ENCODE assay signal across 9 mouse cellular contexts in genomic region chr3:157358905-157359304, GRCm38 (mm10).
A peak's percentile ranks its signal among the peaks of the same experiment; 100 is the strongest.
DNase-seq lines count a peak whose midpoint lies in the region; ATAC-seq lines count a peak whose summit lies in the region.
"Had no signal": no experiment of that assay in that cellular context is flagged by ENCODE, and none has a peak within 500 bp of the region (broad histone marks: within the 10 kb centered on the region; RNA-seq: fewer than 3 reads in every experiment).

No protein-coding gene starts in this region.

- no peaks in the 10 kb centered on the region for H3K36me3 ChIP-seq in hindbrain, embryonic 11.5 days (ENCODE audit: control insufficient read depth, insufficient read depth, low read length)
- H3K36me3 ChIP-seq in hindbrain, embryonic 12.5 days: no peaks in the 10 kb centered on the region

- DNase-seq in hindbrain, embryonic 11.5 days (ENCODE audit: low spot score): peak; percentile 27
- DNase-seq in 3134 (ENCODE audit: extremely low read depth, insufficient read length, low spot score): peak; percentile 1
- DNase-seq in ZHBTc4 (ENCODE audit: low read depth, low spot score): peak; percentile 60
- DNase-seq in heart, postnatal 4 days: peak; percentile 27
- no peak for DNase-seq in left cerebral cortex, adult 9 months (ENCODE audit: low spot score in 2 of 2)
- DNase-seq in thymus, postnatal 25 days: no peak

- ATAC-seq in hindbrain, embryonic 11.5 days (ENCODE audit: low FRiP score): no peak; the same call in 1 of the 2 replicates
- no peak for ATAC-seq in hindbrain, embryonic 12.5 days (ENCODE audit: low FRiP score)
- ATAC-seq in erythroblast, adult 5-6 weeks (replicated peaks; ENCODE audit: low FRiP score, poor library complexity, severe bottlenecking): no peak

- H3K9me3 ChIP-seq in hindbrain, embryonic 11.5 days (ENCODE audit: control insufficient read depth, low read length): no peaks in the 10 kb centered on the region
- no peaks in the 10 kb centered on the region for H3K9me3 ChIP-seq in hindbrain, embryonic 12.5 days (replicated peaks)

- no peaks in the 10 kb centered on the region for H3K27me3 ChIP-seq in hindbrain, embryonic 11.5 days (ENCODE audit: control insufficient read depth, insufficient read depth, low read length)
- no peaks in the 10 kb centered on the region for H3K27me3 ChIP-seq in hindbrain, embryonic 12.5 days
- H3K27me3 ChIP-seq: megakaryocyte, embryonic 14.5 days had no signal

- H3K9ac ChIP-seq in hindbrain, embryonic 11.5 days (ENCODE audit: low read depth, low read length): no peak overlapping the region
- no peak overlapping the region for H3K9ac ChIP-seq in hindbrain, embryonic 12.5 days

- 74% methylated on average over 3 of the region's 3 CpGs for WGBS in hindbrain, embryonic 11.5 days
- WGBS in hindbrain, embryonic 12.5 days: 65% methylated on average over 3 of the region's 3 CpGs

- no peaks in the 10 kb centered on the region for H3K4me1 ChIP-seq in hindbrain, embryonic 11.5 days (replicated peaks; ENCODE audit: control insufficient read depth, insufficient read depth, low read length)
- H3K4me1 ChIP-seq in hindbrain, embryonic 12.5 days: no peaks in the 10 kb centered on the region
- H3K4me1 ChIP-seq: megakaryocyte, embryonic 14.5 days had no signal

- no peak overlapping the region for H3K27ac ChIP-seq in hindbrain, embryonic 11.5 days (ENCODE audit: low read depth, low read length)
- H3K27ac ChIP-seq in hindbrain, embryonic 12.5 days: no peak overlapping the region

- H3K4me2 ChIP-seq in hindbrain, embryonic 11.5 days (replicated peaks; ENCODE audit: low read depth, low read length): no peak overlapping the region
- H3K4me2 ChIP-seq in hindbrain, embryonic 12.5 days (replicated peaks): no peak overlapping the region

- no peak overlapping the region for H3K4me3 ChIP-seq in hindbrain, embryonic 11.5 days (ENCODE audit: low read depth, low read length)
- H3K4me3 ChIP-seq in hindbrain, embryonic 12.5 days: no peak overlapping the region
- H3K4me3 ChIP-seq: megakaryocyte, embryonic 14.5 days had no signal

Comparison
In these comparisons a context has a peak if more than half of its experiments do, and no peak if none do; other contexts are left out.
1. DNase-seq: peak in hindbrain, embryonic 11.5 days (single experiment), 3134 (single experiment), ZHBTc4 (single experiment) and heart, postnatal 4 days (single experiment); none in left cerebral cortex, adult 9 months (0 of 2) and thymus, postnatal 25 days (single experiment).